Mouse (Mus musculus) duodenum, adult 2 months (tissue): ENCODE data around the gene Ankrd13c. TPM values are rescaled to one million over a fixed set of nuclear protein-coding genes. Genes with fewer than 3 reads are reported as not detected.

ENCODE experiments used
- polyA plus RNA-seq: library from polyadenylated mRNA; depleted of rRNA; stranded (reverse); fragments of >200 nt; gene quantifications from 2 replicates; pipeline ENCODE4 v1.2.3, GENCODE M21; 2012; ENCODE audit warnings: low replicate concordance; rRNA removed

Gene Ankrd13c
- polyA plus RNA-seq, result 16.1 and 31.4 TPM in 2 replicates

GRCm38 (mm10) chr3:157946843-157947358 lies at the start of gene Ankrd13c:
TSS of gene Ankrd13c (plus strand) at chr3:157947239.

DNA sequence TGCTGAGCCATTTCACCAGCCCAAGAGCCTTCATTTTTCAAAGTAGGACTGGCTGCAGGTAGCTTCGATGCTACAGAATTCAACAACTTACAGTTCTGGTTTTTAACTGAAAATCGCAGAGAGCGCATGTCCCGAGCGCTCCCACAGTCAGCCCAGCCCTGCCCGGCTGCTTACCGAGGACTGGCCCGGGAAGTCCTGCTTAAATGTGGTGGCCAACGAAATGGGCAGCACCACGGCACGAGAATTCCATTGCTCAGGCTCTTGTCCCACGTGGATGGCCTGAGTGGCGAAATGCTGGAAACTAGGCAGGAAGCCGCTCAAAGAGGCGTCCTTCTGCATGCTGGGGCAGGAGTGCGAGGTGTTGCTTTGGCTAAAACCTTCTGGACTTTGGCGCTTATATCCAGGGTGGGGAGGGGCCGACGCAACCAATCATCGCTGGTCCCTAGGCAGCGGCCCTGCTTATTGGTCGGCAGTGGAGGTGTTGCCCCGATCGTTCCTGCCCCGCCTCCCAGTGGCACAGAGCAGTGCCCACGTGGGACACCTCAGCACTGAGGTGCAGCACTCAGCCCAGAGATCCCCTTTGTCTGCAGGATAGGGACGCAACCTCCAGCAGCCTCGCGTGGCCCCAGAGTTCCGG lies 22.2 kb upstream of the Ankrd13c start, which contains the start of gene Cth:
Gene Cth (minus strand): TSS at position 386 of the 637 bp plus-strand sequence.

DNA sequence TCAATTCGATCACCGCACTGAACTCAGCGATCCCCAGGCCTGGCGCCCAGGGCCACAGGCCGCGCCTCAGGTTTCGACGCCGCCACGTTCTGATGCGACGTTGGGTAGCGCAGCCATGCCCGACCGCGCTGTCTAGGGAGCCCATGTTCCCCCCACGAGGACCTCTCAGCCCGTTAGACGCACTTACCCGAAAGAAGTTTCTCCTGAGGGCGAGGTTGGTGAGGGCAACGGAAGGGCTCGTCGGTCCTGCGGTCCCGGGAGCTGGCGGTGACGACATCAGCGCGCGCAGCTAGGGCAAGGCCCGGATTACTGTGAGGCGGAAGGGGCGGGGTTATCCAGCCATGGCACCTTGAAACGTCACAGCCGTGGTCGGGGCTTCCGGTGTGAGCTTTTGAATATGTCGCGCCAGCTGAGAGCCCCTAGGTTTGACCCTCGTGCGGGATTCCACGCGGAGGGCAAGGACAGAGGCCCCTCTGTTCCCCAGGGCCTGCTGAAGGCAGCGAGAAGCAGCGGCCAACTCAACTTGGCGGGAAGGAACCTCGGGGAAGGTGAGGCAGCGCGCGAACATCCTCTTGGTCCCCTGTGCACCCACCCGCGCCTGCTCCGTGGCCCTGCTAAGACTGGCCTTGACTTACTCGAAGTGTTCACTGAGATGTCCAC lies 89.4 kb downstream of the Ankrd13c start, which contains the start of the genes Srsf11 and Lrrc40:
Gene Srsf11 (minus strand): TSS at position 311 of the 660 bp plus-strand sequence.
Gene Lrrc40 (plus strand): TSS at position 334 of the 660 bp plus-strand sequence.

Other genes starting within 250 kb of the Ankrd13c start
- 17.4 and 49.2 TPM in 2 replicates for gene Cth, start 22.2 kb upstream of the Ankrd13c start, polyA plus RNA-seq
- gene Srsf11, start 89.4 kb downstream of the Ankrd13c start, polyA plus RNA-seq, result 89.8 and 111 TPM in 2 replicates
- gene Lrrc40, start 89.4 kb downstream of the Ankrd13c start, polyA plus RNA-seq, result 0.82 and 1.1 TPM in 2 replicates